Mouse (Mus musculus) layer of hippocampus, postnatal 14 days (tissue): ENCODE data around the gene Kansl2. TPM values are rescaled to one million over a fixed set of nuclear protein-coding genes. Genes with fewer than 3 reads are reported as not detected.

Experiments used
- DNase-seq, 2 experiments: peaks; one replicate each; pipeline ENCODE4 v3.0.0; 2021 to 2022; ENCODE audit warnings: low spot score in 2 of 2, mixed read lengths in 1 of 2
- long read RNA-seq, 2 experiments: library from polyadenylated mRNA; stranded (forward); transcript quantifications; one replicate each; pipeline ENCODE4 v2.0.0; 2021
- total RNA-seq, 2 experiments: library from RNA; stranded (reverse); gene quantifications; 2 replicates each; pipeline ENCODE4 v1.2.3; 2021

Gene Kansl2
- 10 to 100 TPM; 65.5 to 65.8 TPM for total RNA-seq
- long read RNA-seq, experiment 1, transcript Kansl2-202 (10 exons, 2,324 nt), result minor isoform, 30 of 133 reads
- long read RNA-seq, experiment 1, transcript Kansl2-204 (10 exons, 3,596 nt), result major isoform, 68 of 133 reads
- long read RNA-seq, experiment 1, partial matches to known transcripts, result 16 of 133 reads
- long read RNA-seq, experiment 1, other reads (novel, unspliced or antisense), result 18 of 133 reads
- long read RNA-seq, experiment 2, transcript Kansl2-204 (10 exons, 3,596 nt), result major isoform, 84 of 168 reads
- long read RNA-seq, experiment 2, transcript Kansl2-202 (10 exons, 2,324 nt), result minor isoform, 37 of 168 reads
- long read RNA-seq, experiment 2, partial matches to known transcripts, result 15 of 168 reads
- long read RNA-seq, experiment 2, other reads (novel, unspliced or antisense), result 31 of 168 reads

- DNase-seq, result peak; percentile 99
Observed at GRCm38 (mm10) chr15:98533881-98534627, at the start of gene Kansl2. Kansl2 (minus strand) TSS chr15:98534264.

- no peak for DNase-seq
Observed at GRCm38 (mm10) chr15:98582996-98583395, 48.9 kb upstream of the Kansl2 start.

- peak; percentile 27 to 37 for DNase-seq
Observed at GRCm38 (mm10) chr15:98582410-98582809, 48.3 kb upstream of the Kansl2 start.

GRCm38 (mm10) chr15:98579795-98580464 lies 45.9 kb upstream of the Kansl2 start:
- peak; percentile 81 to 87 for DNase-seq

GRCm38 (mm10) chr15:98579310-98579709 lies 45.2 kb upstream of the Kansl2 start:
- DNase-seq, result no peak

- no peak for DNase-seq
Observed at GRCm38 (mm10) chr15:98573293-98573692, 39.2 kb upstream of the Kansl2 start.

GRCm38 (mm10) chr15:98570873-98571538 lies 36.9 kb upstream of the Kansl2 start, which contains the start of the genes Ccnt1 and 4930415O20Rik:
Ccnt1 (minus strand) TSS chr15:98570923.
4930415O20Rik (plus strand) TSS chr15:98571004.
- no peak for DNase-seq

GRCm38 (mm10) chr15:98569795-98570365 lies 35.8 kb upstream of the Kansl2 start:
- no peak for DNase-seq

GRCm38 (mm10) chr15:98569216-98569615 lies 35.2 kb upstream of the Kansl2 start:
- DNase-seq, result no peak

- DNase-seq, result no peak
Observed at GRCm38 (mm10) chr15:98568256-98569033, 34.4 kb upstream of the Kansl2 start.

- peak; percentile 99 to 100 for DNase-seq
Observed at GRCm38 (mm10) chr15:98567278-98568134, 33.4 kb upstream of the Kansl2 start.

GRCm38 (mm10) chr15:98566973-98567277 lies 32.9 kb upstream of the Kansl2 start:
- no peak for DNase-seq

GRCm38 (mm10) chr15:98557186-98557585 lies 23.1 kb upstream of the Kansl2 start:
- no peak for DNase-seq

- DNase-seq, result no peak
Observed at GRCm38 (mm10) chr15:98555881-98556280, 21.8 kb upstream of the Kansl2 start.

- no peak for DNase-seq
Observed at GRCm38 (mm10) chr15:98552758-98553157, 18.7 kb upstream of the Kansl2 start.

- DNase-seq, result no peak
Observed at GRCm38 (mm10) chr15:98546843-98547242, 12.8 kb upstream of the Kansl2 start.

GRCm38 (mm10) chr15:98545151-98545550 lies 11.1 kb upstream of the Kansl2 start:
- no peak for DNase-seq

GRCm38 (mm10) chr15:98543341-98543740 lies 9.3 kb upstream of the Kansl2 start:
- DNase-seq, result no peak

- no peak for DNase-seq
Observed at GRCm38 (mm10) chr15:98541064-98541463, 7.0 kb upstream of the Kansl2 start.
